ENCODE assay signal across 8 mouse cellular contexts in the genomic region with DNA sequence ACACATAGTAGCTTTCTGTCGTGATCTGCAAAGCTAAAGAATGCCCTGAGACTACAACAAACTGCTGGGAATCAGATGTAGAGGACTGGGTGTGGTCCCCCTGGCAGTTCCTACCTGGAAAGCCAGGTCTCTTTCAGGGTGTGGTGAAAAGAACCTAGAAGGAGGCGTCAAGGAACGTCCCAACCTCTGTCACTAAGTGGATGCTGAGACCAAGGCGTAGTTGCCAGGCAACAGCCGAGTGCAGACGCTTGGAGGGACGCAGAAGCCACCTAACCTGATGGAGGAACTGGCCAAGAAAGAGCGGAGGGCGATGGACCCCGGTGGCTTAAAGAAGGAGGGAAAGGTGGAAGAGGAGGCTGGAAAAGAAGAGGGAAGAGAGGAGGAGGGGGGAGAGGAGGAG. TPM values are rescaled to one million over a fixed set of nuclear protein-coding genes. Genes with fewer than 3 reads are reported as not detected.
A peak's percentile ranks its signal among the peaks of the same experiment; 100 is the strongest.
DNase-seq lines count a peak whose midpoint lies in the region; ATAC-seq lines count a peak whose summit lies in the region.
"Had no signal": no experiment of that assay in that cellular context is flagged by ENCODE, and none has a peak within 500 bp of the region (broad histone marks: within the 10 kb centered on the region; RNA-seq: fewer than 3 reads in every experiment).

TSS of gene 1700001L19Rik (plus strand) at position 223 of the 400 bp plus-strand sequence.

- peak within 1 kb of the TSS; percentile 43 for H3K4me2 ChIP-seq in lung, embryonic 15.5 days
- H3K4me2 ChIP-seq in forebrain, embryonic 15.5 days (replicated peaks): peak within 1 kb of the TSS; percentile 35

- peak within 1 kb of the TSS; percentile 5; the same call in 1 of the 2 replicates for H3K4me3 ChIP-seq in lung, embryonic 15.5 days
- peak within 1 kb of the TSS; percentile 20 for H3K4me3 ChIP-seq in forebrain, embryonic 15.5 days
- H3K4me3 ChIP-seq: heart, adult 2 months had no signal

- H3K27me3 ChIP-seq in lung, embryonic 15.5 days: no peaks in the 10 kb centered on the region
- H3K27me3 ChIP-seq in forebrain, embryonic 15.5 days: no peaks in the 10 kb centered on the region

- H3K9me3 ChIP-seq in lung, embryonic 15.5 days: no peaks in the 10 kb centered on the region
- no peaks in the 10 kb centered on the region for H3K9me3 ChIP-seq in forebrain, embryonic 15.5 days

- 9% methylated on average over 9 of the region's 10 CpGs for WGBS in lung, embryonic 15.5 days
- WGBS in forebrain, embryonic 15.5 days: 10% methylated on average over 10 of the region's 10 CpGs

- ATAC-seq in lung, embryonic 15.5 days (ENCODE audit: borderline replicate concordance, extremely low read depth, low FRiP score, low TSS enrichment): no peak
- ATAC-seq in forebrain, embryonic 15.5 days (replicated peaks): no peak; the same call in 1 of the 2 replicates
- no peak for ATAC-seq in monocyte, adult 5-6 weeks (replicated peaks; ENCODE audit: insufficient number of reproducible peaks, low FRiP score, low TSS enrichment, poor library complexity, severe bottlenecking)

- DNase-seq in lung, postnatal 4 days: no peak
- peak; percentile 60 to 61 for DNase-seq in left cerebral cortex, postnatal 25 days (ENCODE audit: low spot score in 2 of 2)
- DNase-seq in right cerebral cortex, postnatal 10 days (ENCODE audit: low spot score in 2 of 2): peak; percentile 65 to 70
- no peak for DNase-seq in ovary, postnatal 10 days (ENCODE audit: low spot score)
- DNase-seq: heart, adult 2 months had no signal

- intact Hi-C loops in left cerebral cortex, postnatal 25 days (cut with DNase I): no loop called here

- H3K9ac ChIP-seq in lung, embryonic 15.5 days: no peak within 1 kb of the TSS
- no peak within 1 kb of the TSS for H3K9ac ChIP-seq in forebrain, embryonic 15.5 days (replicated peaks)

- H3K4me1 ChIP-seq in lung, embryonic 15.5 days: peaks cover 10% of the 10 kb centered on the region; the same call in 1 of the 2 replicates
- 0 out of 2 replicates have a peak, but pooled peaks cover 3% of the 10 kb centered on the region for H3K4me1 ChIP-seq in forebrain, embryonic 15.5 days

- H3K36me3 ChIP-seq in lung, embryonic 15.5 days: peaks cover 12% of the 10 kb centered on the region
- peaks cover 10% of the 10 kb centered on the region for H3K36me3 ChIP-seq in forebrain, embryonic 15.5 days

- no peak within 1 kb of the TSS for H3K27ac ChIP-seq in lung, embryonic 15.5 days
- H3K27ac ChIP-seq in forebrain, embryonic 15.5 days (replicated peaks): no peak within 1 kb of the TSS
- H3K27ac ChIP-seq: heart, adult 2 months had no signal

RNA-seq across cellular contexts. Expression of gene 1700001L19Rik, which starts in this region (rescaled TPM):
- 1.6 and 2.1 TPM in 2 replicates for polyA plus RNA-seq in lung, embryonic 15.5 days (2015; fragmentation: Nextera tagmentation; extraction: Ambion mirVana)
- 3.4 and 4.3 TPM in 2 replicates for polyA plus RNA-seq in forebrain, embryonic 15.5 days (2015; fragmentation: Nextera tagmentation; extraction: Ambion mirVana)
- 10 to 100 TPM; 20.6 to 27.6 TPM for total RNA-seq in left cerebral cortex, postnatal 25 days (2021)
- not detected in 3 replicates for total RNA-seq in monocyte, adult 5-6 weeks (2017)
- total RNA-seq: heart, adult 2 months had no signal

Comparison
In these comparisons a context has a peak if more than half of its experiments do, and no peak if none do; other contexts are left out.
1. RNA of gene 1700001L19Rik (total RNA-seq): 20.6 to 27.6 TPM in left cerebral cortex, postnatal 25 days; not detected in monocyte, adult 5-6 weeks; every median in the first group is over 10 times any median in the second.
2. DNase-seq: peak in left cerebral cortex, postnatal 25 days (2 of 2) and right cerebral cortex, postnatal 10 days (2 of 2); none in lung, postnatal 4 days (0 of 2) and ovary, postnatal 10 days (single experiment).